Comparison of ENCODE assay signal across 8 mouse cellular contexts in genomic region chrX:57326487-57327221, GRCm38 (mm10). TPM values are rescaled to one million over a fixed set of nuclear protein-coding genes. Genes with fewer than 3 reads are reported as not detected.
A peak's percentile ranks its signal among the peaks of the same experiment; 100 is the strongest.
DNase-seq lines count a peak whose midpoint lies in the region; ATAC-seq lines count a peak whose summit lies in the region.

No protein-coding gene starts in this region.

- no peaks in the 10 kb centered on the region for H3K9me3 ChIP-seq in liver, embryonic 13.5 days (replicated peaks)

- no peaks in the 10 kb centered on the region for H3K36me3 ChIP-seq in liver, embryonic 13.5 days

- H3K4me1 ChIP-seq in liver, embryonic 13.5 days (replicated peaks): peaks cover 16% of the 10 kb centered on the region

- WGBS in liver, embryonic 13.5 days (ENCODE audit: insufficient replicate concordance): 33% methylated on average over 16 of the region's 16 CpGs

- H3K4me3 ChIP-seq in liver, embryonic 13.5 days (replicated peaks): peak overlapping the region; percentile 56

- no peak overlapping the region for H3K27ac ChIP-seq in liver, embryonic 13.5 days

- peak; percentile 89 for ATAC-seq in granulocyte monocyte progenitor cell, adult 5-6 weeks (replicated peaks; ENCODE audit: poor library complexity, severe bottlenecking)
- ATAC-seq in inflammation-experienced regulatory T-cells, adult 6 months: peak; percentile 67
- ATAC-seq in liver, embryonic 13.5 days (ENCODE audit: low read depth): peak; percentile 52
- ATAC-seq in monocyte, adult 5-6 weeks (replicated peaks; ENCODE audit: insufficient number of reproducible peaks, low FRiP score, low TSS enrichment, poor library complexity, severe bottlenecking): peak; percentile 79

- H3K27me3 ChIP-seq in liver, embryonic 13.5 days: no peaks in the 10 kb centered on the region

- peak; percentile 5 to 12 for DNase-seq in left cerebral cortex, postnatal 14 days (ENCODE audit: low spot score in 2 of 2)
- DNase-seq in left cerebral cortex, postnatal 36 days (ENCODE audit: low spot score in 2 of 2): no peak
- DNase-seq in cerebellum, postnatal 36 days: peak; percentile 7 to 16
- DNase-seq in liver, embryonic 13.5 days: peak; percentile 5
- peak; percentile 8 for DNase-seq in testis, postnatal 14 days (ENCODE audit: low spot score)

- H3K4me2 ChIP-seq in liver, embryonic 13.5 days: peak overlapping the region; percentile 74

- peak overlapping the region; percentile 61 for H3K9ac ChIP-seq in liver, embryonic 13.5 days

- intact Hi-C loops in left cerebral cortex, postnatal 14 days (cut with DNase I): no loop called here
- intact Hi-C loops in left cerebral cortex, postnatal 36 days (cut with DNase I): no loop called here

RNA-seq across cellular contexts. Expression of gene Arhgef6, which starts 11.9 kb away (rescaled TPM):
- total RNA-seq in left cerebral cortex, postnatal 14 days (2021): 10 to 100 TPM in 1 of 2 experiments, 1 to 10 TPM in 1; 10.0 to 12.9 TPM
- 10 to 100 TPM; 11.4 to 14.7 TPM for total RNA-seq in left cerebral cortex, postnatal 36 days (2021)
- total RNA-seq in granulocyte monocyte progenitor cell, adult 5-6 weeks (2014; fragmentation: Nextera tagmentation): 104 and 126 TPM in 2 replicates
- 100 and 119 TPM in 2 replicates for total RNA-seq in granulocyte monocyte progenitor cell, adult 5-6 weeks (2017)
- polyA plus RNA-seq in inflammation-experienced regulatory T-cells, adult 6 months (2017; shearing (Covaris generic)): 10 to 100 TPM; 74.2 to 95.3 (median 80.3) TPM
- polyA plus RNA-seq in liver, embryonic 13.5 days (2015; fragmentation: Nextera tagmentation; extraction: Ambion mirVana): 3.3 and 4.6 TPM in 2 replicates
- 98.9 to 155 TPM (median 105 TPM) in 3 replicates for total RNA-seq in monocyte, adult 5-6 weeks (2017)

Comparison
In these comparisons a context has a peak if more than half of its experiments do, and no peak if none do; other contexts are left out.
1. DNase-seq: peak in left cerebral cortex, postnatal 14 days (2 of 2), cerebellum, postnatal 36 days (2 of 2), liver, embryonic 13.5 days (single experiment) and testis, postnatal 14 days (single experiment); none in left cerebral cortex, postnatal 36 days (0 of 2).
2. Peak in every context shown above with its lines, with median percentiles within 50 percentile points of each other: ATAC-seq.